Mouse (Mus musculus) cerebellum, adult 18-20 months (tissue): ENCODE measurements around the gene Tlr9.

Source experiments
- DNase-seq, 2 experiments: peaks; one replicate each; pipeline ENCODE4 v3.0.0; 2021

Tlr9 gene

DNA sequence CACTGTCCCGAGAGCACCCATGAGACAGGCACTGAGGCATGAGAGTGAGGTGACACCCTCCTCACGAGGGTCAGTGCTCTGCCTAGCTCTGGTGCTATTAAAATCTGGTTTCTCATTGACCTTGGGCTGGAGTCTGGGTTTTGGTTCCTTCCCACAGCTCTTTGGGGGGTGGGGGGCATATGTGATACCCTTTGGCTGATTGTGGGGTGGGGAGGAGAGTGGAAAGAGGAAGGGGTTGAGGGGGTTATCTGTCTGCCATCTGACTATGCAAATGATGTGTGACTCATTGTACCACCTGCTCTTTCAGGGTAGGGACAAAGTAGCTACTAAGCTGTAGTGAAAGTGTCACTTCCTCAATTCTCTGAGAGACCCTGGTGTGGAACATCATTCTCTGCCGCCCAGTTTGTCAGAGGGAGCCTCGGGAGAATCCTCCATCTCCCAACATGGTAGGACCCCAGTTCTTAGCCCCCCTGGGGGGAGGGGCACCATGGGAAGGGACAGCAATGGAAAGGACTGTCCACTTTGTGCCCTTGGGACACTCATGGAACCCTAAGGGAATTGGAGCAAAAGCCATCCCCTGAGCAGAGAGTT lies at the start of gene Tlr9:
Gene Tlr9 (plus strand): TSS at position 338 of the 591 bp plus-strand sequence.
- no peak for DNase-seq

DNA sequence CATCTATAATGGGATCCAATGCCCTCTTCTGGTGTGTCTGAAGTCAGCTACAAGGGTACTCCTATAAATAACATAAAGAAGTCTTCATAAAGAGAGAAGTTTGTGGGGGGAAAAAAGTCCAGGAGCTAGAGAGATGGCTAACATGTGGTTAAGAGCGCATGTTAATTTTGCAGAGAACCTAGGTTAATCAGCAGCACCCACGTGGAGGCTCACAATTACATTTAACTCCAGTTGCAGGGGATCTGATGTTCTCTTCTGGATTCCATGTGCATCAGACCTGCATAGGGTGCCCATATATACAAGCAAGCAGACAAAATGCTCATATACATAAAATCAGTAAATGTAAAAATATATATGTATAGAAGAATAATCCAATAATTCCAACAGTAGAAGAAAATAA lies 49.0 kb upstream of the Tlr9 start:
- no peak for DNase-seq

DNA sequence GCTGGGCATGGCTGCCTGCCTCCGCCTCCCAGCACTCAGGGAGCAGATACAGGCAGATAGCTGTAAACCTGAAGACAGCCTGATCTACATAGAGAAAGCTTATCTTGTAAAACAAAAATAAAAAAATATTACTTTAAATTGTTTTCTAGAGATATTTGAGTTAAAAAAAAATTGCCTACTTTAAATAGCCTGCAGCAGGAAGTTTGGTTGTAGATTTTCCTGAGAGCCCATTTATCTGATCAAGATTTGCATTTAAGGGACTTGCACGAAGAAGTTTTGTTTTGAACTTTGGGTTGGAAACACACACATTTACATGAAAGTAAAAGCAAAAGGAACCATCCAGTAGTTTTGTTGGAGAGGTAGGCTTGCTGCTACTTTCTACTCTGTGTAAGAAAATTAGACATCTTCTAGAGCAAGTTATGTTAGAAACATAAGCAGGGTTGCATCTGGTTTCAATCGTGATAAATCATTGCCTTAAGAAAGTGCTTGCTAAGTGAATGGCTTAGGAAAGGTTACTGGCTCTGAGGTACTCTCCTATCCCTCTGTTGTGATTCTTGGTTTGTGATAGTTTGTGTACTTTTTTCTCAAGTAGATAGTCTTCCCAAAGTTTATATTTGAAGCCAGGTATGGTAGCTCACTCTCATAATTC lies 46.7 kb upstream of the Tlr9 start:
- DNase-seq, result no peak

DNA sequence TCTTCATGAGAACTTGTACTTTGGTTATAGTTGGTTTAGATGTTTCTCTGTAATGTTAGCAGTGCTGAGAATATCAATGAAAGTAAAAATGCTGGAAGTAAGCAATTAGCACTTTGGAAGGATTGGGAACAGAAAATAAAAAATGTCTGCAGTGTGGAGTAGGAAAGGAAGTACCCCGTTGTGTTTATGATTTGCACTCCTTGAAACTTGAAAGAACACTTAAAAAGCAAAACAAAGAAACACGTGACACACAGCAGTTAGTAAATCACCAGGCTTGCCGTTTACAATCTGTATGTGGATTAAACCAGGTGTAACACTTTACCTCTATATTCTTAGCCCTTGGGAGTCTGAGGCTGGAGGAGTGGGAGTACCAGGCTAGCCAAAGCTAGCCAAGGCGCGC lies 45.6 kb upstream of the Tlr9 start:
- DNase-seq, result no peak

- no peak for DNase-seq
These were observed 44.6 kb upstream of the Tlr9 start for GRCm38 (mm10) chr9:106177799-106178198.

DNA sequence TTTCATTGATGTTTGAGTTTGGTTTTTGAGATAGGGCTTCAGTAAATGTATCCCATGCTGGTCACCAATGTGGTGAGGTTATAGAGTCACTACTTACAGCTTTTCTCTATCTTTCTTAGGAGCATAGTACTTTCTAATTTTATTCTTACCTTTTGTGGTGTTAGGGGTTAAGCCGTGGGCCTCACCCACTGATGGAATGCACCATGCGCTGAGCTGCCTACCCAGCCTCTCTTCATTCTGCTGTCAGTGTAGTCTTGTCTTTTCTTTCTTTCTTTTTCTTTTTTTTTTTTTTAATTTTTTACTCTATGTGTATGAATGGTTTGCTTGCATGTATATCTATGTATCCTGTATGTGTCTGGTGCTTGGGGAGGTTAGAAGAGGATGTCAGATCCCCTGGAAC lies 42.9 kb upstream of the Tlr9 start:
- DNase-seq, result no peak

DNA sequence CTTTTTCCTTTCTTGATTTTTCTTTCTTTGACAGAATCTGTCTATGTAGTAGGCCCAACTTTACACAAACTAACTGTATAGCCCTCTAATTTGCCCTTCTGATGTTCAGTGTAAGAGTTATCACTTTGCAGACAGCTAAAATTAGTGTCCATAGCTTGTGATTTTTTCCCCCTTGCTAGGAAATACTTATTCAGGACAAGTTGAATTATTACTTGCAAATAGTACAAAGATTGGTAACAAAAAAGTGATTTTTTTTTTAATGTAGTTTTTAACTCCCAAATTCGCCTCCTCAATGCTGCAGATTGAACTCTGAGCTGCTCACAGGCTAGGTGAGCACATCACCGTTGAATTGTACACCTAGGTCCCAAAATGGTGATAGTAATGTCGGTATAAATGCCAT lies 42.4 kb upstream of the Tlr9 start:
- no peak for DNase-seq

DNA sequence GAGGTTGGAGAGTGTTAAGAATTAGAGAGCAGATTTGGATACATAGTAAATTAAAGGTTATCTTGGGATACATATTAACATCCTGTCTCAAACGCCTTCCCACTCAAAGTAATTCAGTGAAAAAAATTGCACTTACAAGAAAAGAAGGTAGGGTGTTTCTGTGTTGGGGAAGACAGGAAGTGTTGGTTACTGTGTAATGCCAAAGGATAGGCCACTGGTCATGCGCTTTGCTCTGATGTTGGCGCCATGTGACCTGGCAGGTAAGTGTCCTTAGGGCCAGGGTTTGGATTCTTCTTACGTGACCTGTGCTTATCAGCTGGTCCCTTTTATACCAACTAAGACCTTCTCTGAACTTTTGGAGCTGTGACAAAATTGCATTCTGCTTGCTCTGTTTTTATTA lies 40.3 kb upstream of the Tlr9 start:
- no peak for DNase-seq

- no peak for DNase-seq
These were observed 38.4 kb upstream of the Tlr9 start for GRCm38 (mm10) chr9:106183996-106184395.

GRCm38 (mm10) chr9:106191355-106191754 lies 31.0 kb upstream of the Tlr9 start:
- DNase-seq, result no peak

DNA sequence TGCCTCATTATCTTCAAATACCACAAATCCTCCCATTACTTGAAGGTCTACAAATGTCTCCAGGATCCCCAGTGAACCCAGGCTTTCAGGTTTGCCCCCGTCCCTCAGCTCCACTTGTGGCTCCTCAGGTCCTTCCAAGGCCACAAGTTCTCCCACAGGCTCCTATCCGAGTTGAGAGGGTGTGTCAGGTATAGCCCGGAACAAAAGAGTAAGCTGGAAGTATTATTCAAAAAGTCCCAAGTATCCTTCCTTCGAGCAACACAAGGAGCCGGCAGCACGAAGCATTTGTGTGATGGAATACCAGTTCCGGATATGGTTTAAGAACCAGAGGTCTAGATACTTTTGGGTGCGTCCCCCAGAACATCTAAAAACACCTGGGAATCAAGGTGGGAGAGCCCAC lies 30.4 kb upstream of the Tlr9 start:
- DNase-seq, result no peak

DNA sequence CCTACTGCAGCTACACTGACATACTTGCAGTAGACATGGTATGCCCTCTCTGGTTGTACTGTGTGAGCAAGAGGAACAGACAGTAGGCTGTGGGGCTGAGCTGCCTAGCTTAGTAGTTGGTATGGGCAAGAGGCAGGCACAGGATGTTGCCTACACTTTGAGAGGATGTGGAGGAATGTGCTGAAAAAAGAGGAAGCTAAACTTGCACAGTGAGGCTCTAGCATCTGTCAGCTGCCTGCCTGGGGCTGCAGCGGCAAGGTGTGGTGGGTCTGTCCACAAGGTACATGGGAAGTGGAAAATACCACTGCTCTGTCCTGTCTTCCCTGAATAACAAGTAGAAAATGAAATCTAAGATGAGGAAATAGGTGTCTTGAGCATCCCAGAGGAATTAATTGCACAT lies 29.4 kb upstream of the Tlr9 start:
- DNase-seq, result no peak

DNA sequence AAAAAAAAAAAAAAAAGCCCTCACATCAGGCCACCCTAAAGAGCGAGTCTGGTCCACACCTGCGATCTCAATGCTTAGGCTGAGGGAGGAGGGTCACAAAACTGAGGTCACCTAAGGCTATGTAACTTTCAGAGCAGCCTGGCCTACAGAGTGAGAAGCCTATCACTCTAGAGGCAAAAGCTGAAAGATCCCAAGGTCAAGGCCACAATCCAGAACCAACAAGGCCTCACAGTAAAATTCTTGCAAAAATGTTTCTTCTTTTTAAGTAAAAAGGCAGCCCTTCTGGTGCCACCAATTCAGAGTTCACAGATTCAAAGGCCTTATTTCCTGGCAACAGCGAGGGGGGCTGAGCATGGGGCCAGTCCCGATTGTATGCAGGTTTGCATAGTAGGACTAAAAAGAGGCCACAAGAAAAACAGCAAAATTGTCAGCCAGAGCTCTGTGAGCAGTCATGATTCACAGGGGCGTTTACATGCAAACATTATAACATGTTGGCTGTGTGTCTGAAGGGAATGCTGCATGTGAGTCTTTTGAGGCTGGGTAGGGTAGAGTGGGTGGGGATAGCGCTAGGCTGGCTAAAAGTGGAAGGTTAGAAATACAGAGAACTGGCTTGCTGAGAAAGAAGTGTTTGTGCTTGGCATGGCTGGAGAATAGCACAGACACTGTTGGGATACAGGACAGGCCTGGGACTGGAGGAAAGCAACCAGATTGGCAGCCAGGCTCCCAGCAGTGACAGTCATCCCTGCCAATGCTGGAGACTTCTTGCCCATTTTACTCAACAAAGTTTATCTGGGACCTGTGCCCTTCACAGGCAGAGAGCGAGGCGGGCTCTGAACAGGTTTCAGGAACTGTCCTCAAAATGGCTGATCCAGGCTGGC lies 28.2 kb upstream of the Tlr9 start:
- peak; percentile 68 to 75 for DNase-seq

GRCm38 (mm10) chr9:106195693-106196092 lies 26.7 kb upstream of the Tlr9 start:
- DNase-seq, result peak; percentile 77 to 87

DNA sequence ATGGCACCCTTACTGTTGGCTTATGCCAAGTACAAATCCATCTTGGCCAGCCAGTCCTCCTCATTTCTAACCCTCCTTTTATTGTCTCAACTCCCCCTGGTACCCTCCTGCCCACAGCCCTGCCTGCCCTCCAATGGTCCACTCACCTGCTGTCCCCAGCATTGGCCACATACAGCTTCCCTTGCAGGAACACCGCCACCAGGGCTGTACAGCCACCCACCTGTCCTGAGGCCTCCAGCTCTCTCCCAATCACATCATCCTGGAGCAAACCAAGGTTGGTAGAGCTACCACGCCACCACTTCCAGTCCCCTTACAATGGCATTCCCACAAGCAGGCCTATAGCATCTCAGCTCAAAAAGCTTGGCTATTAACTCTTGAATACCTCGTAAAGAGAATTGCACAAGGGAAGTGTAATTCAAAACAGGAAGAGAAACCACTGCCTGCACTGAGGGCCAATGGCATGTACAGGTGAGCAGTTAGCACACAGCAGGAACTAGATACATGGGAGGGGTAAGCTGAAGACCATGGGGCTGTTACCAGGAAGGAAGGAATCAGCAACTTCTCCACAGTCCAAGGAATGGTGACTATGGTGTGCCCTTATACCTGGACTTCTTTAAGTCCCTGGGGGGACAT lies 25.2 kb upstream of the Tlr9 start:
- DNase-seq, result no peak

GRCm38 (mm10) chr9:106197732-106198131 lies 24.7 kb upstream of the Tlr9 start:
- no peak for DNase-seq

DNA sequence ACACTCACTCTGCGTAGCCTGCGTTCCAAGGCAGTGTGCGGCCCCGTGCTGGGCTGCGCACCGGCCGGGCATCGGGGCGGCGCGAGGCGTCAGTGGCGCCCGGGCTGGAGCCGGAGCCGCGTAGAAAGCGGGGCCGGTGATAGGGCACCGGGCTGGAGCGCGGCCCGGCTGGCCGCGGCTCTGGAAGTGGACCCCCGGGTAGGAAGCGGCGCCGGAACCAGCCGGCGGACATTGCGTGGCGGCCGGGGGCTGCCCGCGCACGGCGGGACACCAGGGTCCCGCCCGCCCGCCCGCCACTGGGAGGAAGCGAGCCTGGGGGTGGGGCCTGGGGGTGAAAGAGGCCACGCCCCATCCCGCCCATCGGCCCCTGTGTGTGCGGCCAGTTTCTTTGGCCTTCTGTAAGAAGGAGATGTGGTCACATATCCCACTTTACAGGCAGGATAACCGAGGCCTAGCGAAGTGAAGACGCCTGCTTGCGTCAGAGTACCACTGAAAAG lies 23.4 kb upstream of the Tlr9 start:
- peak; percentile 54 to 69 for DNase-seq

- DNase-seq, result no peak
These were observed 22.7 kb upstream of the Tlr9 start, which contains the start of gene Ppm1m for GRCm38 (mm10) chr9:106199535-106200272. Gene Ppm1m (minus strand): TSS chr9:106199746.

- no peak for DNase-seq
These were observed 20.5 kb upstream of the Tlr9 start for GRCm38 (mm10) chr9:106201895-106202294.

DNA sequence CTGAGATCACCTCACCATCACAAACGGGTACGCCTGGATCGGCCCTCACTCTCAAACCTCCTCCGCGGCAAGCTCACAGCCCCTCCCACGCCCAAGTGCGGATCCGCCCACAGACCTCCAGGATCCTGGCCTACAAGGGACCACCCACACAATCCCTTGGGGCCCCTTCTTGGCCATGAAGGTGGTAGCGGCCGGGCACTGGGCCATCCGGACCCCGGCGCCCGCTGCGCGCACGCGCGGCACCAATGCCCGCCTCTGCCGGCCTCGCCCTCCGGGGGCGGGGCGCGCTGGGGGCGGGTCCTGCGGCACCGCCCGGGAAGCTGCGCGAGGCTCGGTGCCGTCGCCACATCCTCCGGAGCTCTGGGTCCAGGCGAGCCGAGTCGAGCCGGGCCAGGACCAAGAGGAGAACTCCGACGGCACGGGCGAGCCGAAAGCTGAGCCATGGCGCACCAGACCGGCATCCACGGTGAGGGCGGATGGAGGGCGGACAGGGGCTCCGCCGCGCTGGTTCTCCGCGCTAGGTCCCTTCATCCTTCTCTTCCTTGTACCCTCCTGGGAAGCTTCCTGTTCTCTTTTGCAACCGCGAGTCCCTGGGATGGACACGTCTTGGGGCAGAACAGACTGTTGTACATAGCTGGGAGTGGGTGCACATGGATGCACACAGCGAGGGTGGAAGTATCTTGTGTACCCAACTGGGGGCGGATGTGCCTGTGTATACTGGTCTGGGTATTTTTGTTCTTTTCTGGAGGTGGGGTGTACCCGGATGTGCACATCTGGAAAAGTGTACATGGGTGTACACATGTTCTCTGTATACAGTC lies 19.4 kb upstream of the Tlr9 start, which contains the start of gene Twf2:
Gene Twf2 (plus strand): TSS at position 290 of the 818 bp plus-strand sequence.
- peak; percentile 82 to 94 for DNase-seq
